Mouse (Mus musculus) liver, embryonic 13.5 days (tissue): ENCODE results near the gene Polrmt. TPM values are rescaled to one million over a fixed set of nuclear protein-coding genes. Genes with fewer than 3 reads are reported as not detected.

Source experiments
- ATAC-seq: fragments of 200-750 bp; cut with Nextera tagmentation; 2 replicates; pipeline ENCODE4 v1.8.0; 2017; ENCODE audit warnings: low read depth, mild to moderate bottlenecking, moderate number of reproducible peaks, moderate library complexity
- DNase-seq: peaks from one replicate; pipeline ENCODE4 v3.0.0; 2022
- H3K27ac ChIP-seq: fragments of 300-500 bp; sonication (generic); 2 replicates; pipeline ENCODE4 v1.5.1; 2015; ENCODE audit warnings: moderate library complexity, mild to moderate bottlenecking, inconsistent platforms
- H3K27me3 ChIP-seq: fragments of 300-500 bp; sonication (generic); 2 replicates; pipeline ENCODE4 v1.6.1; 2015; ENCODE audit warnings: mild to moderate bottlenecking, inconsistent platforms
- H3K36me3 ChIP-seq: fragments of 300-500 bp; sonication (generic); 2 replicates; pipeline ENCODE4 v1.6.1; 2015; ENCODE audit warnings: mild to moderate bottlenecking, inconsistent platforms
- H3K4me1 ChIP-seq: fragments of 300-500 bp; sonication (generic); replicated peaks from 2 replicates; pipeline ENCODE4 v1.6.1; 2015; ENCODE audit warnings: inconsistent platforms
- H3K4me2 ChIP-seq: fragments of 300-500 bp; sonication (generic); 2 replicates; pipeline ENCODE4 v1.6.1; 2015; ENCODE audit warnings: inconsistent platforms, mild to moderate bottlenecking, moderate library complexity
- H3K4me3 ChIP-seq: fragments of 300-500 bp; sonication (generic); replicated peaks from 2 replicates; pipeline ENCODE4 v1.5.1; 2015; ENCODE audit warnings: mild to moderate bottlenecking, inconsistent platforms
- H3K9ac ChIP-seq: fragments of 300-500 bp; sonication (generic); 2 replicates; pipeline ENCODE4 v1.6.1; 2015; ENCODE audit warnings: mild to moderate bottlenecking, inconsistent platforms
- H3K9me3 ChIP-seq: fragments of 300-500 bp; sonication (generic); replicated peaks from 2 replicates; pipeline ENCODE4 v1.6.1; 2016; ENCODE audit warnings: inconsistent platforms
- WGBS: fragments of 180-500 bp; shearing (Covaris S2); methylation state at CpG from one replicate; pipeline ENCODE4 v1.1.7; 2015; ENCODE audit not compliant: insufficient replicate concordance; 5-methylcytosine and 5-hydroxymethylcytosine counted together
- polyA plus RNA-seq: library from polyadenylated mRNA; unstranded; fragments of >200 nt; fragmentation: Nextera tagmentation; extraction: Ambion mirVana; gene quantifications from 2 replicates; pipeline ENCODE4 v1.2.1, GENCODE M21; 2015

The Polrmt gene
- polyA plus RNA-seq, 1 experiment from 2014 or later, result 20.8 TPM

DNA sequence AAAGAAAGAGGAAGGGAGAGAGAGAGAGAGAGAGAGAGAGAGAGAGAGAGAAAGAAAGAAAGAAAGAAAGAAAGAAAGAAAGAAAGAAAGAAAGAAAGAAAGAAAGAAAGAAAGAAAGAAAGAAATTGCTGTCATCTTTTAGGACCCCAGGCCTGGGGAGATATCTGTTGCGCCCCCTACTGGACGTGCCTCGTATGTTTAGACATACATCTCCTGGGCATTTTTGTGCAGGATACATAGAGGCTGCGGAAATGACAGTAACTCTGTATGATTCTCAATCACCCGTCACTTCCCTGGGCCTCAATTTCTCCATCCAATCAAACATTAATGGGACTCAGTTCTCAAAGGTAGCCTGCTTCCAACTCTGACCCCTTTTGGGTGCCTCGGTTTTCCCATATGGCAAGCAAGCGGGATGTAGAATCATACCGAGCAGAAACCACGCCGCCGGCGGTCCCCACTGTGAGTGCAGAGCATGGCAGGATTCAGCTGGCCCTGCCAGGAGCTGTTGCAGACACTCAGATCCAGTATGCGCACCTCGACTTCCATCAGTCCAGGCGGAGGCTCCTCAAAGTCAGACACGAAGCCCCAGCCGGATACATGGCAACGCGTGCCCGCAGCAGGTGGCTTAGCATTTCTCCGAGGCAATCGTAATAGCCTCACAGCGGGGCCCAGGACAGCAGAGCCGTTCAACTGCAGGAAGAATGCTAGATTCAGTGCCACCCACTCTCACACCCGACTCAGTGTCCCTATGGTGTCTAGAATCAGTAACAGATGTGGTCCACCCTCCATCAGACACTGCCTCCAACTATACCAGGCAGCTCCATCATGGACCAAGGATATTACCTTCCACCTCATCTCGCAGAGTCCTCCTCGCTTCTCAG is 37.8 kb upstream of the Polrmt start:
- H3K4me3 ChIP-seq, result no peak overlapping the region
- no peak for ATAC-seq
- H3K36me3 ChIP-seq, result no peaks in the 10 kb centered on the region
- no peak overlapping the region for H3K4me2 ChIP-seq
- H3K27me3 ChIP-seq, result peaks cover 37% of the 10 kb centered on the region
- H3K4me1 ChIP-seq, result peaks cover 29% of the 10 kb centered on the region
- no peak overlapping the region for H3K27ac ChIP-seq
- DNase-seq, result peak; percentile 45
- no peaks in the 10 kb centered on the region for H3K9me3 ChIP-seq
- H3K9ac ChIP-seq, result no peak overlapping the region
- WGBS, result 44% methylated on average over 27 of the region's 27 CpGs

- Histone ChIP-seq H3K4me1 (peaks cover 29% of the 10 kb centered on the region), H3K9me3 (no peaks in the 10 kb centered on the region), H3K27ac (no peak overlapping the region), H3K4me3 (no peak overlapping the region), H3K9ac (no peak overlapping the region), H3K4me2 (no peak overlapping the region), H3K36me3 (no peaks in the 10 kb centered on the region), H3K27me3 (peaks cover 48% of the 10 kb centered on the region)
- ATAC-seq, result no peak
- WGBS, result 60% methylated on average over 7 of the region's 7 CpGs
- no peak for DNase-seq
Observed at GRCm38 (mm10) chr10:79783050-79783449, 36.7 kb upstream of the Polrmt start.

DNA sequence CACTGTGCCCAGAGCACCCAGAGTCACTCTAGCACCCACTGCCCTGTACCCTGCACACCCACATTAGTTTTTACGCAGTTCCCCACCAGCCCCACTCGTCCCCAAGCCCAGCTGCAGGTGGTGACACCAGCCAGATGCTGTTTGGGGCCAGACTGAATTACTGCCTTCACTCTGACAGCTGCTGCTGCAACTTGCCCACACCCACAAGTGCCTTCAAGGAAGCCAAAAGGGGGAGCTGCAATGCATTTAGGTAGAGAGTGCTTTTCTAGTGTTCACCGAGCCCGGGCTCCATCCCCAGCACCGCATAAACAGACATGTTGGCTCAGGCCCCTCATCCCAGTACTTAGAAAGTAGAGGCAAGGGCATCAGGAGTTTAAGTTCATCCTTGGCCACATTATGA is 35.6 kb upstream of the Polrmt start:
- no peak for DNase-seq
- WGBS, result 54% methylated on average over 5 of the region's 5 CpGs
- Histone ChIP-seq H3K36me3 (no peaks in the 10 kb centered on the region), H3K9ac (no peak overlapping the region), H3K27ac (no peak overlapping the region), H3K4me1 (peaks cover 37% of the 10 kb centered on the region), H3K4me2 (no peak overlapping the region), H3K9me3 (no peaks in the 10 kb centered on the region), H3K27me3 (peaks cover 59% of the 10 kb centered on the region), H3K4me3 (no peak overlapping the region)
- ATAC-seq, result no peak

- no peak overlapping the region for H3K9ac ChIP-seq
- H3K9me3 ChIP-seq, result no peaks in the 10 kb centered on the region
- H3K4me3 ChIP-seq, result peak overlapping the region; percentile 54
- peaks cover 67% of the 10 kb centered on the region for H3K27me3 ChIP-seq
- WGBS, result 24% methylated on average over 21 of the region's 21 CpGs
- H3K27ac ChIP-seq, result no peak overlapping the region
- H3K36me3 ChIP-seq, result no peaks in the 10 kb centered on the region
- peak overlapping the region; percentile 75 for H3K4me2 ChIP-seq
- peaks cover 39% of the 10 kb centered on the region for H3K4me1 ChIP-seq
- DNase-seq (no peak), ATAC-seq (no peak)
Observed at GRCm38 (mm10) chr10:79781139-79781538, 34.8 kb upstream of the Polrmt start.

DNA sequence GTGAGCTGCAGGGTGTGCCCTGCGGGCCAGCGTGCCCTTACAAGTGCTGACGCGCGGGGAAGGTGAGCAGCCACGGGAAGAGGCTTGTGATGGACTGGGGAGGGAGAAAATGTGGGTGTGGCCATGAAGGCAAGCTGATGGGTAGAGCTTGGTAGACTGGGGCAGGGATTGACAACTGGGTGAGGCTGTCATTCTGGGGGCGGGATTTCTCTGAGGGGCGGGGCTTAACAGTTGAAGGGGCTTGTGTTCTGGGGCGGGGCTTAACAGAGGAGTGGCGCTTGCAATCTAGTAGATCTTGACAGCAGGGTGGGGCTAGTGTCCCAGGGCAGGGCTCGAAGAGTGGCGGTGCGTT is 34.3 kb upstream of the Polrmt start:
- WGBS, result under 1% methylated on average over 13 of the region's 13 CpGs
- peak overlapping the region; percentile 47 for H3K27ac ChIP-seq

DNA sequence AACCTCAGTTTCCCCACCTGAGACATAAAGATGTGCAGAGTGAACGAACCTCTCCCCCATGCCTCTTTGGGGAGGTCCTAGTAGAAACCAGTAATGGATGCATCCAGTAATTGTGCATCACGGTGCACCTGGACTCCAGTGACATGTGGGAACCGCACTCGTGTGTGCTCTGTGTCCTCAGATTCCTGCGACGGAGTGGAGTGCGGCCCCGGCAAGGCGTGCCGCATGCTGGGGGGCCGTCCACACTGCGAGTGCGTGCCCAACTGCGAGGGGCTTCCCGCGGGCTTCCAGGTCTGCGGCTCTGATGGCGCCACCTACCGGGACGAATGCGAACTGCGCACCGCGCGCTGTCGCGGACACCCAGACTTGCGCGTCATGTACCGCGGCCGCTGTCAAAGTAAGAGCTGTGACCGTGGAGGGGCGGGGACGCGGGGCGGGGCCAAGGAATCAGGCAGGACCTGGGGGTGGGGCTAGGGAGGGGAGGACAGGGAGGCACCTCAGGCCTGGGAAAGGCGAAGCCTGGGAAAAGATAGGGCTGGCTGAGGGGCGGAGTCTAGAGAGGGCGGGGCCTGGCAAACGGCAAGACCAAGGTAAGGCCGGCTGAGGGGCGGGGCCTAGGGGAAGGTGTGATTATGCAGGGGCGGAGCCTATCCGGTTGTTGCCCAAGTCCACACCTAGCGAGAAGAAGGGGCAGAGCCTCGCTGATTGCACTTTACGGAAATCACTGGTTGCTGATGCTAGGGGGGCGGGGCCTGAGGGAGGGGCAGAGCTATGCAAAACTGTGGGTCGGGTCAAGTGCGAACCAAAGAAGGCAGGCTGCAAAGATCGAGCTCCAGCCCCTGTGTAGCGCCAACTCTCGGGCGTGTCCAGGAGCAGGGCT is 33.6 kb upstream of the Polrmt start:
- no peaks in the 10 kb centered on the region; the same call in 1 of the 2 replicates for H3K9me3 ChIP-seq
- peaks cover 39% of the 10 kb centered on the region for H3K4me1 ChIP-seq
- peaks cover 68% of the 10 kb centered on the region for H3K27me3 ChIP-seq
- H3K36me3 ChIP-seq, result no peaks in the 10 kb centered on the region
- H3K4me3 ChIP-seq, result peak overlapping the region; percentile 54
- peak overlapping the region; percentile 75 for H3K4me2 ChIP-seq
- peak overlapping the region; percentile 47 for H3K27ac ChIP-seq
- H3K9ac ChIP-seq, result no peak overlapping the region
- WGBS, result 2% methylated on average over 55 of the region's 55 CpGs
- ATAC-seq, result peak; percentile 85
- DNase-seq, result peak; percentile 96

More for the DNA sequence above, 34.3 kb upstream of the Polrmt start:
- Histone ChIP-seq H3K4me2 (peak overlapping the region; percentile 75), H3K9ac (no peak overlapping the region), H3K9me3 (no peaks in the 10 kb centered on the region), H3K4me3 (peak overlapping the region; percentile 54), H3K36me3 (no peaks in the 10 kb centered on the region), H3K4me1 (peaks cover 39% of the 10 kb centered on the region), H3K27me3 (peaks cover 68% of the 10 kb centered on the region)
- DNase-seq, result no peak
- ATAC-seq, result no peak

- Histone ChIP-seq H3K36me3 (no peaks in the 10 kb centered on the region), H3K4me1 (peaks cover 39% of the 10 kb centered on the region), H3K4me2 (peak overlapping the region; percentile 75), H3K4me3 (no peak overlapping the region), H3K27me3 (peaks cover 62% of the 10 kb centered on the region), H3K27ac (no peak overlapping the region), H3K9ac (no peak overlapping the region), H3K9me3 (no peaks in the 10 kb centered on the region; the same call in 1 of the 2 replicates)
- 25% methylated on average over 2 of the region's 2 CpGs for WGBS
- ATAC-seq, result no peak
- DNase-seq, result no peak
Observed at GRCm38 (mm10) chr10:79779193-79779592, 32.8 kb upstream of the Polrmt start.

GRCm38 (mm10) chr10:79778006-79778405 is 31.6 kb upstream of the Polrmt start:
- H3K4me2 ChIP-seq, result no peak overlapping the region
- peaks cover 39% of the 10 kb centered on the region for H3K4me1 ChIP-seq
- ATAC-seq (no peak), DNase-seq (no peak)
- 35% methylated on average over 15 of the region's 15 CpGs for WGBS
- H3K27ac ChIP-seq, result no peak overlapping the region
- H3K27me3 ChIP-seq, result peaks cover 58% of the 10 kb centered on the region
- no peak overlapping the region for H3K4me3 ChIP-seq
- H3K9ac ChIP-seq, result no peak overlapping the region
- no peaks in the 10 kb centered on the region for H3K36me3 ChIP-seq
- no peaks in the 10 kb centered on the region; the same call in 1 of the 2 replicates for H3K9me3 ChIP-seq

- H3K27me3 ChIP-seq, result peaks cover 51% of the 10 kb centered on the region
- ATAC-seq, result no peak
- peak within 1 kb of the TSS; percentile 44 for H3K4me3 ChIP-seq
- H3K9ac ChIP-seq, result peak within 1 kb of the TSS; percentile 28; the same call in 1 of the 2 replicates
- H3K27ac ChIP-seq, result no peak within 1 kb of the TSS
- no peaks in the 10 kb centered on the region for H3K36me3 ChIP-seq
- 5% methylated on average over 39 of the region's 39 CpGs for WGBS
- DNase-seq, result no peak
- peaks cover 39% of the 10 kb centered on the region for H3K4me1 ChIP-seq
- H3K4me2 ChIP-seq, result peak within 1 kb of the TSS; percentile 59
- H3K9me3 ChIP-seq, result no peaks in the 10 kb centered on the region; the same call in 1 of the 2 replicates
Observed at GRCm38 (mm10) chr10:79777103-79777531, 30.7 kb upstream of the Polrmt start, which contains the start of gene Fstl3. Gene Fstl3 (plus strand): TSS chr10:79777272.

DNA sequence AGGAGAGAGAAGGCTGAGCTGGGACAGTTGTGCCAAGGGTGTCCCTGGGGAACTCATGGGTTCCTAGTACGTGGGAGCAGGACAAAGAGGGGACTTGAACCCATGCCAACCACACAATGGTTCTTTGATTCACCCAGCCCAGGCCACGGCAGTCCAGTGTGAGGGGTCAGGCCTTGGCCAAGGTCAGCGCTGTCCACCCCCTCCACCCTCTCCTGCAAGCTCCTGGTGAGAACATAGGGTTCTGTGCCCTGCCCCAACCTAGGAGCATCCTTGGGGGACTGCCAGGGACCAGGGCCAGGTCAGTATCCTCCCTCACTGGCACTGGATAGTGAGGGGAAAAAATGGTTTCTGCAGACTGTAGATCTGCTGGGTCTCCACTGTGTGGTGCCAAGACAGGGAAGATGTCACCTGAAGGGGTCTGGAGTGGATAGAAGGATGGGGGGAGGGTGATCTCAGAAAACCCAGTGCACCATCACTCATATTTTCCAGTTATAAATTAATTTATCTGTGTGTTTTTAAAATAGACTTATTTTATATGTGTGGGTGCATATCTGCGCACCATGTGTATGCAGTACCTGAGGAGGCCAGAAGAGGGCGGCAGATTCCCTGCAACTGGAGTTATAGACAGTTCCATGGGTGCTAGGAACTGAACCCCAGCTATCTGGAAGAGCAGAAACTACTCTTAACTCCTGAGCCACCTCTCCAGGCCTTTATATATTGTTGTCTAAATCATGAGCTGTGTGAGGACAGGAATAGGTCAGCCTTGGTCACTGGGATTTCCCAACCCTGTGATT is 28.3 kb upstream of the Polrmt start:
- ATAC-seq (no peak), DNase-seq (no peak)
- peaks cover 43% of the 10 kb centered on the region for H3K27me3 ChIP-seq
- H3K4me3 ChIP-seq, result no peak overlapping the region
- WGBS, result 60% methylated on average over 5 of the region's 5 CpGs
- H3K9ac ChIP-seq, result no peak overlapping the region
- H3K4me2 ChIP-seq, result no peak overlapping the region
- H3K27ac ChIP-seq, result no peak overlapping the region
- H3K4me1 ChIP-seq, result peaks cover 16% of the 10 kb centered on the region
- H3K36me3 ChIP-seq, result no peaks in the 10 kb centered on the region
- no peaks in the 10 kb centered on the region; the same call in 1 of the 2 replicates for H3K9me3 ChIP-seq
